Mouse (Mus musculus): ENCODE results near the gene Zbtb16. TPM values are rescaled to one million over a fixed set of nuclear protein-coding genes. Genes with fewer than 3 reads are reported as not detected.
A peak's percentile ranks its signal among the peaks of the same experiment; 100 is the strongest.

The Zbtb16 gene
- total and polyA plus RNA-seq, 2 experiments from 2014 or later: 6.8 to 13.5 TPM

- H3K4me1 ChIP-seq (ENCODE audit: insufficient read depth, low read length): peaks cover 5% of the 10 kb centered on the region
- no peaks in the 10 kb centered on the region for H3K27me3 ChIP-seq (ENCODE audit: insufficient read depth, low read length)
- H3K27ac ChIP-seq: no peak overlapping the region
- H3K9me3 ChIP-seq (ENCODE audit: low read length): no peaks in the 10 kb centered on the region
- TF ChIP-seq CTCF (IDR thresholded peaks at IDR 0.05; ENCODE audit: low read depth): no peak
- H3K9ac ChIP-seq (replicated peaks; ENCODE audit: low read length): no peak overlapping the region
- no peaks in the 10 kb centered on the region for H3K36me3 ChIP-seq (ENCODE audit: insufficient read depth, low read length)
- DNase-seq (ENCODE audit: low spot score) (no peak), ATAC-seq (no peak)
- 91% methylated on average over 6 of the region's 6 CpGs for WGBS
- no peak overlapping the region for H3K4me3 ChIP-seq (ENCODE audit: low read length)
- H3K4me2 ChIP-seq (ENCODE audit: low read depth, low read length): no peak overlapping the region
Measured at GRCm38 (mm10) chr9:48707824-48708229, 128.2 kb downstream of the Zbtb16 start.

DNA sequence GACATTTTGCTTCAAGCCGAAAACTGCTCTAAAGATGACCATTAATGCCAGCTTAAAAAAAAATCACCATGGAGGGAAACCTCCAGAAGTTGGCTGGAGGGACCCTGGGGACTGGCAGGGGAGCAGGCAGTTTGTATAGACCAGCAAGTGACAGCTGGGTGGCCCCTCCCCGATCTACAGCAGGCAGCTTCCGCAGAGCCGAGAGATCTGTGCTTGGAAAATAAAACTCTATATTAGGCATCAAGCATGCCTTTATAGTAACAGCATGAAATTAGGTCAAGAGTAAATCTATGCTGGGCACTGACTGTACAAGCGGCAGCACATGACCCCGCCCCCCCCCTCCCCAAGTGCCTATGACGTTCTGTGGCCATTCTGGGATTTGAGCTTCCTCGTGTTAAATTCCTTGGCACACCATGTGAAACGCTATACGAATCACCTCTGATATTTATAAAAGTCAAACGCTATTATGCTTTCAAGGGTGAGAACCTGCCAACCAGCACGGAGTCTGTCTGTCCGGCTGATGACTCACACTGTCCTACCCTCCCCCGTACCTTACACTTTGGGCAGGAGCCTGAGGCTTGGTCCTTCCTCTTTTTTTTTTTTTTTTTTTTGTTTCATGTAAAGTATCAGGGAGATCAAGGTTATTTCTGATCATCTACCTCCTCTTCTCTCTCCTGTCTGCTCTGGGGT lies 128.7 kb downstream of the Zbtb16 start:
- Histone ChIP-seq H3K4me1 (ENCODE audit: insufficient read depth, low read length) (peaks cover 5% of the 10 kb centered on the region), H3K9me3 (ENCODE audit: low read length) (no peaks in the 10 kb centered on the region), H3K36me3 (ENCODE audit: insufficient read depth, low read length) (no peaks in the 10 kb centered on the region), H3K27ac (no peak overlapping the region), H3K9ac (replicated peaks; ENCODE audit: low read length) (no peak overlapping the region), H3K4me2 (ENCODE audit: low read depth, low read length) (peak overlapping the region; percentile 26), H3K27me3 (ENCODE audit: insufficient read depth, low read length) (no peaks in the 10 kb centered on the region), H3K4me3 (ENCODE audit: low read length) (no peak overlapping the region)
- TF ChIP-seq CTCF (IDR thresholded peaks at IDR 0.05; ENCODE audit: low read depth): no peak
- ATAC-seq (peak; percentile 38; the same call in 1 of the 2 replicates), DNase-seq (ENCODE audit: low spot score) (no peak)
- 46% methylated on average over 14 of the region's 14 CpGs for WGBS

- Histone ChIP-seq H3K9me3 (ENCODE audit: low read length) (no peaks in the 10 kb centered on the region), H3K27ac (no peak overlapping the region), H3K4me3 (ENCODE audit: low read length) (no peak overlapping the region), H3K27me3 (ENCODE audit: insufficient read depth, low read length) (no peaks in the 10 kb centered on the region), H3K4me2 (ENCODE audit: low read depth, low read length) (no peak overlapping the region), H3K9ac (replicated peaks; ENCODE audit: low read length) (no peak overlapping the region), H3K4me1 (ENCODE audit: insufficient read depth, low read length) (peaks cover 3% of the 10 kb centered on the region; the same call in 1 of the 2 replicates), H3K36me3 (ENCODE audit: insufficient read depth, low read length) (no peaks in the 10 kb centered on the region)
- 66% methylated on average over 4 of the region's 4 CpGs for WGBS
- TF ChIP-seq CTCF (IDR thresholded peaks at IDR 0.05; ENCODE audit: low read depth): no peak
- DNase-seq (ENCODE audit: low spot score) (no peak), ATAC-seq (no peak)
Measured at GRCm38 (mm10) chr9:48701296-48701695, 134.7 kb downstream of the Zbtb16 start.

GRCm38 (mm10) chr9:48700871-48701270 lies 135.2 kb downstream of the Zbtb16 start:
- Histone ChIP-seq H3K4me3 (ENCODE audit: low read length) (no peak overlapping the region), H3K4me1 (ENCODE audit: insufficient read depth, low read length) (peaks cover 3% of the 10 kb centered on the region; the same call in 1 of the 2 replicates), H3K27me3 (ENCODE audit: insufficient read depth, low read length) (no peaks in the 10 kb centered on the region), H3K27ac (no peak overlapping the region), H3K9me3 (ENCODE audit: low read length) (no peaks in the 10 kb centered on the region), H3K4me2 (ENCODE audit: low read depth, low read length) (no peak overlapping the region), H3K36me3 (ENCODE audit: insufficient read depth, low read length) (no peaks in the 10 kb centered on the region), H3K9ac (replicated peaks; ENCODE audit: low read length) (no peak overlapping the region)
- ATAC-seq (no peak), DNase-seq (ENCODE audit: low spot score) (no peak)
- WGBS: 70% methylated on average over 8 of the region's 8 CpGs
- no peak for TF ChIP-seq CTCF (IDR thresholded peaks at IDR 0.05; ENCODE audit: low read depth)

DNA sequence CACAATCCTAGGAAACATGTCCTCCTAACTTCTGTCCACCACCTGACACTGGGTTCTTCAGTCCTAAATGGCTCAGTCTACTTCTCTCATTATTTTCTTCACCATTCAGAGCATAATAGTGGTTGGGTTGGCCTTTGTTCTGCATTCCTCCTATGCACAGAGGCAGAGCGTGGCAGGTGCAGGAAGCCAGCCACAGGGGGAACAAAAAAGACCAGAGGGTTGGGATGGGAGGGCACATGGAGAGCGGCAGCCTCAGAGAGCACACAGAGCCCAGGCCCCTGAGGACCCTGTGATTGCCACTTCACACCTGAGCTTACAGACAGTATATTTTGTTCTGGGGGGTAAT lies 138.6 kb downstream of the Zbtb16 start:
- Histone ChIP-seq H3K4me1 (ENCODE audit: insufficient read depth, low read length) (peaks cover 3% of the 10 kb centered on the region; the same call in 1 of the 2 replicates), H3K4me3 (ENCODE audit: low read length) (no peak overlapping the region), H3K9me3 (ENCODE audit: low read length) (no peaks in the 10 kb centered on the region), H3K27me3 (ENCODE audit: insufficient read depth, low read length) (no peaks in the 10 kb centered on the region), H3K4me2 (ENCODE audit: low read depth, low read length) (no peak overlapping the region), H3K27ac (no peak overlapping the region), H3K9ac (replicated peaks; ENCODE audit: low read length) (no peak overlapping the region), H3K36me3 (ENCODE audit: insufficient read depth, low read length) (no peaks in the 10 kb centered on the region)
- TF ChIP-seq CTCF (IDR thresholded peaks at IDR 0.05; ENCODE audit: low read depth): no peak
- 43% methylated on average over 2 of the region's 2 CpGs for WGBS
- DNase-seq (ENCODE audit: low spot score): no peak
- ATAC-seq: no peak

- Histone ChIP-seq H3K4me1 (ENCODE audit: insufficient read depth, low read length) (peaks cover 3% of the 10 kb centered on the region; the same call in 1 of the 2 replicates), H3K36me3 (ENCODE audit: insufficient read depth, low read length) (no peaks in the 10 kb centered on the region), H3K9ac (replicated peaks; ENCODE audit: low read length) (no peak overlapping the region), H3K4me2 (ENCODE audit: low read depth, low read length) (no peak overlapping the region), H3K27me3 (ENCODE audit: insufficient read depth, low read length) (no peaks in the 10 kb centered on the region), H3K9me3 (ENCODE audit: low read length) (no peaks in the 10 kb centered on the region), H3K27ac (no peak overlapping the region), H3K4me3 (ENCODE audit: low read length) (no peak overlapping the region)
- no peak for TF ChIP-seq CTCF (IDR thresholded peaks at IDR 0.05; ENCODE audit: low read depth)
- WGBS: 41% methylated on average over 12 of the region's 12 CpGs
- DNase-seq (ENCODE audit: low spot score) (no peak), ATAC-seq (no peak)
Measured at GRCm38 (mm10) chr9:48696731-48697469, 139.1 kb downstream of the Zbtb16 start.

- 34% methylated on average over 4 of the region's 4 CpGs for WGBS
- no peak overlapping the region for H3K4me2 ChIP-seq (ENCODE audit: low read depth, low read length)
- no peak overlapping the region for H3K9ac ChIP-seq (replicated peaks; ENCODE audit: low read length)
- H3K27me3 ChIP-seq (ENCODE audit: insufficient read depth, low read length): no peaks in the 10 kb centered on the region
- no peaks in the 10 kb centered on the region for H3K9me3 ChIP-seq (ENCODE audit: low read length)
- H3K27ac ChIP-seq: no peak overlapping the region
- peaks cover 3% of the 10 kb centered on the region; the same call in 1 of the 2 replicates for H3K4me1 ChIP-seq (ENCODE audit: insufficient read depth, low read length)
- DNase-seq (ENCODE audit: low spot score): no peak
- ATAC-seq: no peak
- no peak overlapping the region for H3K4me3 ChIP-seq (ENCODE audit: low read length)
- TF ChIP-seq CTCF (IDR thresholded peaks at IDR 0.05; ENCODE audit: low read depth): no peak
- no peaks in the 10 kb centered on the region for H3K36me3 ChIP-seq (ENCODE audit: insufficient read depth, low read length)
Measured at GRCm38 (mm10) chr9:48696330-48696729, 139.7 kb downstream of the Zbtb16 start.

Measured in hindbrain, postnatal 0 days (tissue).